Mouse (Mus musculus): ENCODE data around the gene Tmem258.

Gene Tmem258

GRCm38 (mm10) chr19:10184096-10184495, 19.7 kb upstream of the Tmem258 start:
- no peak for DNase-seq (ENCODE audit: low spot score in 2 of 2)

GRCm38 (mm10) chr19:10185876-10186275, 17.9 kb upstream of the Tmem258 start:
- DNase-seq (ENCODE audit: low spot score in 2 of 2) = no peak

- no peak for DNase-seq (ENCODE audit: low spot score in 2 of 2)
Observed at GRCm38 (mm10) chr19:10186569-10186968, 17.2 kb upstream of the Tmem258 start.

- DNase-seq (ENCODE audit: low spot score in 2 of 2) = peak; percentile 55 to 88
Observed at GRCm38 (mm10) chr19:10188281-10188811, 15.5 kb upstream of the Tmem258 start.

- DNase-seq (ENCODE audit: low spot score in 2 of 2) = no peak
Observed at GRCm38 (mm10) chr19:10189022-10189421, 14.8 kb upstream of the Tmem258 start.

- DNase-seq (ENCODE audit: low spot score in 2 of 2) = no peak
Observed at GRCm38 (mm10) chr19:10189940-10190339, 13.9 kb upstream of the Tmem258 start.

GRCm38 (mm10) chr19:10190796-10191195, 13.0 kb upstream of the Tmem258 start:
- peak; percentile 72 to 80 for DNase-seq (ENCODE audit: low spot score in 2 of 2)

GRCm38 (mm10) chr19:10191326-10191725, 12.5 kb upstream of the Tmem258 start:
- no peak for DNase-seq (ENCODE audit: low spot score in 2 of 2)

GRCm38 (mm10) chr19:10194337-10194736, 9.5 kb upstream of the Tmem258 start:
- no peak for DNase-seq (ENCODE audit: low spot score in 2 of 2)

- DNase-seq (ENCODE audit: low spot score in 2 of 2) = no peak
Observed at GRCm38 (mm10) chr19:10195252-10195651, 8.6 kb upstream of the Tmem258 start.

- DNase-seq (ENCODE audit: low spot score in 2 of 2) = no peak
Observed at GRCm38 (mm10) chr19:10197130-10197529, 6.7 kb upstream of the Tmem258 start.

GRCm38 (mm10) chr19:10198286-10198685, 5.5 kb upstream of the Tmem258 start:
- no peak for DNase-seq (ENCODE audit: low spot score in 2 of 2)

- DNase-seq (ENCODE audit: low spot score in 2 of 2) = peak; percentile 73 to 88
Observed at GRCm38 (mm10) chr19:10198723-10199122, 5.1 kb upstream of the Tmem258 start.

GRCm38 (mm10) chr19:10203146-10203847, 517 bp upstream of the Tmem258 start:
- no peak for DNase-seq (ENCODE audit: low spot score in 2 of 2)

- no peak for DNase-seq (ENCODE audit: low spot score in 2 of 2)
Observed at GRCm38 (mm10) chr19:10204616-10205001, 795 bp downstream of the Tmem258 start.

- no peak for DNase-seq (ENCODE audit: low spot score in 2 of 2)
Observed at GRCm38 (mm10) chr19:10205051-10205450, 1.2 kb downstream of the Tmem258 start.

- no peak for DNase-seq (ENCODE audit: low spot score in 2 of 2)
Observed at GRCm38 (mm10) chr19:10208851-10209250, 5.0 kb downstream of the Tmem258 start.

- DNase-seq (ENCODE audit: low spot score in 2 of 2) = no peak
Observed at GRCm38 (mm10) chr19:10210885-10211284, 7.1 kb downstream of the Tmem258 start.

- DNase-seq (ENCODE audit: low spot score in 2 of 2) = no peak
Observed at GRCm38 (mm10) chr19:10213796-10214471, 10.1 kb downstream of the Tmem258 start.

GRCm38 (mm10) chr19:10216101-10216500, 12.3 kb downstream of the Tmem258 start:
- no peak for DNase-seq (ENCODE audit: low spot score in 2 of 2)

- DNase-seq (ENCODE audit: low spot score in 2 of 2) = peak in 1 of 2 experiments; percentile 42
Observed at GRCm38 (mm10) chr19:10219108-10219507, 15.3 kb downstream of the Tmem258 start.

- DNase-seq (ENCODE audit: low spot score in 2 of 2) = no peak
Observed at GRCm38 (mm10) chr19:10219593-10219992, 15.8 kb downstream of the Tmem258 start.

GRCm38 (mm10) chr19:10221585-10221984, 17.8 kb downstream of the Tmem258 start:
- DNase-seq (ENCODE audit: low spot score in 2 of 2) = no peak

Measured in cerebellum, postnatal 4 days (tissue).